Mouse (Mus musculus): ENCODE data around the gene E330021D16Rik.
A peak's percentile ranks its signal among the peaks of the same experiment; 100 is the strongest.

The E330021D16Rik gene

DNA sequence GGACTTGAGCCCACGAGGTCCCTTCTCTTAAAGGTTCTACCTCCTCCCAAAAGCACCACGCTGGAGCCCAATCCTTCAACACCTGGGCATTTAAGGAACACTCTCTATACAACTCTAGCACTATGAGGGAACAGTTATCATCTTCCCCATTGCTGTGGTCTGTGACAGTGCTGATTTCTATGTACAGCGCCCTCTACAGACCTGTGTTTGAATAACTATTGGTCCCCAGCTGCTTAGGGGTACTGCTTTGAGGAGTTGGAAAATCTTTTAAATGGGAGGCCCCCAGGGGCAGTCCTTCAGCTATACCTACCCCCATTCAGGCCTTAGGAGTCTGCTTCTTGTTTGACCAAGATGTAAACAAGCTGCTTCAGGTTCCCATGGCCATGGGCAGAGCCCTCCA lies 5.7 kb upstream of the E330021D16Rik start:
- DNase-seq (ENCODE audit: low spot score), result no peak

DNA sequence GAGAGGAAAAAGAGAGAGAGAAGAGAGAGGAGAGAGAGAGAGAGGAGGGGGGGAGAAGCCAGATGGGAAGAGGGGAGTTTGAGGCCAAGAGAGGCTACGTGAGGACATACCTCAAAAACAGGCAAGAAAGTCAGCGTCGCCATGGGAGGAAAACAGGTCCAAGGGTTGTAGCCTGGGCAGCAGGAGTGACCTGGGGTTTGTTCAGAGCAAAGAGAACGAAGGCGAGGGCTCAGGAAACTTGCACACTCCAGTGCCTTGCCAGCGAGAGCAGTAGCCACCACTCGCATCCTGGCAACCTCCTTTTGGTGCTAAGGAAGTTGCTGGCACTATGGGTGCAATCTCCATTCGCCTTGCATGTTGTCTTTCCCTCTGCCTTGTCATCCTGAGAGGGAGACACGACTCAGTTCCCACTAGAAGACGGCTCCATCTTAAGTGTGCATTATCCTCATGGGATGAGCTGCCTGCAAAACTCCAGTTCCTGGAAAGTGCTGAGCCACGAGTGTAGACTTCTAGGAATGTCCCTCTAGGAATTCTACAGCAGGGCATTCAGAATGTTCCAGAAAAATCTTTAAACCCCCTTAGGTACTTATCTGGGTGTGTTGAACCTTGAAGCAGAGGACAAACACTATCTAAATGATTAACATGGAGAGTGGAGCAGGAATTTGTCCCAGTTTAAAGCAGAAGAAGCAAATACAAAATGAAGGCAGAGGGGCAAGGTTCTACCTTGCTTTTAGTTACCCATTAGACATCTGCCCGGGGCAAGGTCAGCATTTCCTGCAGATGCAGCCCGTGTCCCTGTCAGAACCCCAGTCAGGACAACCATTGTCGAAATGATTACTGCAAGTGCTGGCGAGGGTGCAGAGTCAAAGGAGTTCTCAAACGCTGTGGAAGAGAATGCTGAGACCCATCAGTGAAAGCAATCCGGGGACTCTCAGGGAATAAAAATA lies 3.8 kb upstream of the E330021D16Rik start:
- DNase-seq (ENCODE audit: low spot score), result no peak

DNA sequence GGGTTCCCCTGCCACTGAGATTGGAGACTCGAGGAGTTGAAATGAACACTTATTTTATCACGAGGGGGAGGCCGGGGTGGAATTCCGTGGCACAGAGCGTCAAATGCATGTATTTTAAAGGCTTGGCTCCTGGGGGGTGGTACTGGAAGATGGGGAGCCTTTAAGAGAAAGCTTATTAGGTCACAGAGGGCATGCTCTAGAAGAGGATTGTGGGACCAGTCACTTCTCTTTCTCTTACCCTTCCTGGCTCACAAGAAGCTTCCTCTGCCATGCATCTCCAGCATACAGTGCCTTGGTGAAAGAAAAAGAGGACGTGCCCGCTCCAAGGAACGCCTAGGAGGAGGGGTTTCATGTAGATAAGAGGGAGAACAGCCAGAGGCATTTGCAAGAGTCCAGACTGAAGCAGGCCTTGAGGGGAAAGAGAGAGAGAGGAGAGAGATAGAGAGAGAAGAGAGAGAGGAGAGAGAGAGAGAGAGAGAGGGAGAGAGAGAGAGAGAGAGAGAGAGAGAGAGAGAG lies 3.0 kb upstream of the E330021D16Rik start:
- DNase-seq (ENCODE audit: low spot score), result no peak

DNA sequence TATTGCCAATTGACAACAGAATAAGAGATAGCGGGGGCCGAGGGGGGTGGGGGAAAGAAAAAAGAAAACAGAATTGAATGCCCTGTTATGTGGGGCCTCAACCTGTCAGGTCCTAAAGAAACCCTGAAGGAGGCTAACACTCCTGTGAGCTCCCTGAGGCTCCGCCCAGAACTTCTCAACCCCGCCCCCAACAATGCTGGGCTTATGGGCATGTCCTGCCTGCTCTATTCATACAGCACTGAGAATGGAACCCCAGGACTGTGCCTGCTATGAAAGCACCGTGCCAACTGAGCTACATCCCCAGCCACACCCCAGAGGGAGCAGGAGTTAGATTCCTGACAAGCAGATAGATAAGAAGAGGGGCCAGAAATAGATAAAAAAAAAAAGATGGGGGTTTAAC lies 2.5 kb upstream of the E330021D16Rik start:
- DNase-seq (ENCODE audit: low spot score), result no peak

DNA sequence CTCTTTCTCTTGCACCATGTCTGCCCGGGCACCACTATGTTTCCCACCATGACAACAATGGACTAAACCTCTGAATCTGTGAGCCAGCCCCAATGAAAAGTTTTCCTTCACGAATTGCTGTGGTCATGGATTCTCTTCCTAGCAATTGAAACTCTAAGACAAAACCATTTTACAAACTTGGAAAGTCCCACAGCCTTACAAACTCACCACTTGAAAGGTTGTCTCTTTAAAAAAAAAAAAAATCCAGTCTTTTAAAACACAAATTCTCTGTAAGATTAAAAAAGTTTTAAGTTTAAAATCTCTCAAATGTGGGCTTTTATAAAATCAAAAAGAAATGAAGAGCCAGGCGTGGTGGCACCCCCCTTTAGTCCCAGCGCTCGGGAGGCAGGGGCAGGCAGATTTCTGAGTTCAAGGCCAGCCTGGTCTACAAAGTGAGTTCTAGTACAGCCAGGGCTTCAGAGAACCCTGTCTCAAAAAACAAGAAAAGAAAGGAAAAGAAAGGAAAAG lies 1.5 kb downstream of the E330021D16Rik start:
- DNase-seq (ENCODE audit: low spot score), result no peak

DNA sequence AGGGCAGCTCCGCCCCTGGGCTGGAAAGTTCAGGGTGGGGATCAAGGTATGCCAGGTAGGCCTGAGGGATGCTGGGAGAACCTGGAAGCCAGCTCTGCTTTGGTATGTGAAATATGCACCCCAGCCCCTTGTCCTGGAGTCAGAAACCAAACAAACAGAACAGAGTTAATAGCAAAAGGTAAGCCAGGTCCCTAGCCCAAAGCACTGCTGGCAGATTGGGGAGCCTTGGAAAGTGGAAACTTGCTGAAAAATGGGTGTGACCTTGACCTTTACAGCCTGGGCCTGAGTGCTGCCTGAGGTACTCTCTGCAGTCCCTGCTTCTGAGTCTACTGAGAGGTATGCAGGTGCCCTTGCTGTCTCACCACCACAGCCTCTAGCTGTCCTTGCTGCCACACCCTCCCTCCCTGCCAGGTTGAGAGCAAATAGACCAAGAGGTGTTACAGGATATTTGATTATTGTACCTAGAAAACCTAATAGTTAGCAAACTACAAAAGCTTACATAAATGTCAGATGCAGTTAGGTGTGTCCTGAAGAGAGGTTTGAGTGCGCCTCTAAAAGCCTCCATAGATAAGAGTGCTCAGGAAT lies 7.7 kb downstream of the E330021D16Rik start:
- DNase-seq (ENCODE audit: low spot score), result no peak

DNA sequence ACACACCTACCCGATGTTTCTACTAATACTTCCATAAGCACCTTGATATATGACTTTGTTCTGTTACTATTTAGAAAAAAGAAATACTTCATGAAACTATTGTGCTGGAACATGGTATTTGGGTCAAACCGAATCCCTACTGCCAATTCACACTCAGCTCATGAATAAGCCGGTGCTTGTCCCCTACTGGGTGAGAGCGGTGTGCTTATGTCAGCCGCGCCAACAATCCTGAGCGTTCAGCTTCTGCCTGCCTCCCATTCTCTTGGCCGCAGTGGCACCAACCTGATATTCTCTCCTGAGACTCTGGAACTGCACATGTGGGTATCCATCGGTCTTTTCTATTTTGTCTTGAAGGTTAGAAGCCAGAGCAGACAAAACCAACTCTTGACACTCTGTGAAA lies 18.5 kb downstream of the E330021D16Rik start:
- no peak for DNase-seq (ENCODE audit: low spot score)

DNA sequence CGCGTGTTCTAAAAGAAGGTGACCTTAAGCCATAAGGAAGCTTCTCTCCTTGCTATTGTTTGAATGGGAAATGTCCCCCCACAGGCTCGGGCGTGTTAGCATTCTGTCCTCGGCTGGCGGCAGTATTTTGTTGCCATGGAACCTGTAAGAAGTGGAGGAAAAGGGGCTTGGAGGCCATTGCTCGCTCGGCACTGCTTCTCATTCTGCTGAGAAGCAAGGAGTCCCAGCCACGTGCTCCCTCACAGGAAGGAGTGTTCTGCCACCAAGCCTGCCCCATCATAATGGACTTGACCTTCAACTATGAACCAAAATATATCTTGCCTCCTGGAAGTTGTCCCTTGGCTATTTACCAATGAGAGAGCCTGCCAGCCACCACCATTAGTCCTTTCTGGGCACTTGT lies 25.1 kb downstream of the E330021D16Rik start:
- DNase-seq (ENCODE audit: low spot score), result no peak

DNA sequence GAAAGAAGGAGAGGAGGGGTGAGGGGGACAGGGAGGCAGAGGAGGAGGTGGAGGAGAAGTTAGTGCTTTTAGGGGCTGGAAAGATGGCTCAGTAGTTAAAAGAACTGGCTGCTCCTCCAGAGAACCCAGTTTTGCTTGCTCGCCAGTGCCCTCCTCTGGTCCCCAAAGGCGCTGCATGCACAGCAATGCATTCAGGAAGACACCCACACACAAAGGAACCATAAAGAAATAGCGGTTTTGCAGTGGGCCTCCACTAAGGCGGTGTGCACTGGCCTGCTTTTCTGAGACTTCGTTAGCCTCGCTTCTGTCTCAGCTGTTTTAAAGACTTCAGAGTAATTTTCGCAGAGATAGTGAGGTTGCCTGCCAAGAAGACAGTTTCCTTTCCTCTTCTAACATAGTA lies 30.1 kb downstream of the E330021D16Rik start:
- no peak for DNase-seq (ENCODE audit: low spot score)

DNA sequence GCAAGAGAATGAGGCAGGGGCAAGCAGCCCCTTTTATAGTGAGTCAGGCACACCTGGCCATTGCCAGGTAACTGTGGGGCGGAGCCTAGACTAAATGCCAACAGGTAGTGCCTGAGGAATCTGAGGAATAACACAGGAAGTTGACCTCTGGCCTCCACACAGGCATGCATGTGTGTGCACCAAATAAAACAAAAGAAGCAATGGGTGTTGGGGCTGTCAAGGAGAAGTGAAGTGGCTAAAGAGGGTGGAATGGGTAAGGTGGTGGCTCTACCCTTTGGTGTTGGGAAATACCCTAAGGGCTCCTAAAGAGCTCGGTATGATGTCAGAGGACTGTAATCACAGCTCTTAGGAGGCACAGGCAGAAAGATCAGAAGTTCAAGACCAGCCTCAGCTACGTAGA lies 32.2 kb downstream of the E330021D16Rik start:
- DNase-seq (ENCODE audit: low spot score), result no peak

DNA sequence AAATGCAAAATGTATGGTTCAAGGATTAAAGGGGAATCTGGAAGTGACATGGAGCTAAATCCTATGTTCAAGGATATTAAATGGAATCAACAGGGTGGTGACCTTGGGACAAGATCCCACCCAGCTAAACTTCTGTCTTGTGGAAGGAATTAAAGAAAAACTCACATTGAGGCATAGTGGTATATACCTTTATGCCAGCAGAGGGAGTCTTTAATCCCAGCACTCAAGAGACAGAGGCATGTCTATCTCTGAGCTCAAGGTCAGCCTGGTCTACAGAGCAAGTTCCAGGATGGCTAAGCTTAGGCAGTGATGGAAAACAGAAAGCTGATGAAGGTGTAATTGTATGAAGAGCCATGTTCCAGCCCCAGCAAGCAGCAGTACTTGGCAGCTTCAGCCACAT lies 39.3 kb downstream of the E330021D16Rik start:
- DNase-seq (ENCODE audit: low spot score), result no peak

DNA sequence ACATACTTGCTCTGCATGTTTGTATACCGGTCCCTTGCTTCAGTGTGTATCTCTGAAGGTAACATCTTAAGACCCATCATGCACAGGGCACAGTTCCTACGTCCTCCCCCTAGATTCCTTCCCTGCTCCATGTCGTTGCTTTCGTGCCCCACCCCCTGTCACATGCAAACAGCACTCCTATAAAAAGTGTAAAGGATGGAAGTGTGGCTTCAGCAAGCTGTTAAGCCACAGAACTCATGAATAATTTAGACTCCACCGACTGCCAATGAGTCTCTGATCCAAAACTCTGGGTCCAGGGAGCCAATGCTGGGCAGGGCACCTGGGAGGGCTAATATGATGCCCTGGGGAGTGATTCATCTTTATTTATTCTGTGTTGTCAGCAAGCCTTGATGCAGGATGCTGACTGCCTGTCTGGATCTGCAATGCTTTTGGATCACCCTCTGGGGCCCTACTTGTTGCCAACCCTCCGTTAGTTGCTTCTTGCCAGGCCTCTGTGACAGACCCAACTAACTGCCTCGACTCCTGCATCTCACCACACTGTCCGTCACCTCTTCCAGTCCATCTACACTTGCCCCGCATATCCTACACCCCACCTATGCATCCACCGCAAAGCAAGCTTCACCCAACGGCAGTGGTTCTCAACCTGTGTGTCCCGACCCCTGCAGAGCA lies 50.8 kb downstream of the E330021D16Rik start:
- DNase-seq (ENCODE audit: low spot score), result no peak

DNA sequence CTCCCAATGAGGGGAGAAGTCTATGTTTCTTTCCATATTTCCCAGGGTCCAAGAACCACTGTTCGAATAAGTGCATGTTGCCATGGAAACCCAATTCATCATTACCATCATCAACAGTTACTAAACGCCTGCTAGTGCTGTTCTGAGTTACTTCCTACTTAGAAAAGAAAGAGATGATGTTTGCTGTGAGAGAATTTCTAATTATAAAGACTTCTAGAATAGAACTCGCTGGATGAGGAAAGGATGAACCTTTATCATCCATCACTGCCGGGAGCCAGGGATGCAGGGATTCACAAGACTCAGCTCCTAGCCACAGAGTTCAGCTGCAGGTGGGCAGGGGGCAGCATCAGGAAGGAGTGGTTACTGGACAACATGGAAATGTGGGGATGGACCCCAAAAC lies 51.4 kb downstream of the E330021D16Rik start:
- no peak for DNase-seq (ENCODE audit: low spot score)

DNA sequence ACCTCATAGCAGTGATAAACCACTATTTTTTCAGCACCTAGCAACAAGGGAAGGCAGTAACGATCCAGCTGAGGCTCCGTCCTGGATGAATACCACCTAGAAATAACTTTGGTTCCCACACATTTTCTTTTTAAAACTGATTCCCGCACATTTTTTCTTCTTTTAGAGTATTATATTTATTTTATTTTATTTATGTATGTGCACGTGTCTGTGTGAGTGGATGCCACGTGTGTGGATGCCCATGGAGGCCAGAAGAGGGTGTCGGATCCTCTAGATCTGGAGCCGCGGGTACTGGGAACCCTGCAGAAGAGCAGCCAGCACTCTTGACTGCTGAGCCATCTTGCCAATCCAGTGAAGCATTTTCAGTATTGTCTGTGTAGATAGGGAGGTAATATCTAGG lies 52.1 kb downstream of the E330021D16Rik start:
- no peak for DNase-seq (ENCODE audit: low spot score)

DNA sequence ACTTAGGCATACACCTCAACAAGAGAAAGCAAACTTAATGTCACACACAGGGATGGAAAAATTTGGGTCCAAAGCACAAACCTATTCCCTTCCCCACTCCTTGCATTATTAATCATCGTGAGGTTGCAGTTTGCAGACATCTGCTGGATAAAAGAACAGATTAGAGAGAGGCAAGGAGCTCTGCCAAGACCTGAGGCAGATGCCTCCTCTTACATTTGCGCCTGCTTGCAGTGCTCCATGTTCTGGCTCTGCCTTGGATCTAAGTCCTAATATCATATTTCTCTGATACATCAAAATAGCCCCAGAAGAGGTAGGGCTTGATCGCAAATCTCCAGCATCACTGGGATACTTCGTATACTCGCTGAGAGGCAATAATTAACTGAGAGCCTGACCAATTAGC lies 56.9 kb downstream of the E330021D16Rik start:
- DNase-seq (ENCODE audit: low spot score), result no peak

DNA sequence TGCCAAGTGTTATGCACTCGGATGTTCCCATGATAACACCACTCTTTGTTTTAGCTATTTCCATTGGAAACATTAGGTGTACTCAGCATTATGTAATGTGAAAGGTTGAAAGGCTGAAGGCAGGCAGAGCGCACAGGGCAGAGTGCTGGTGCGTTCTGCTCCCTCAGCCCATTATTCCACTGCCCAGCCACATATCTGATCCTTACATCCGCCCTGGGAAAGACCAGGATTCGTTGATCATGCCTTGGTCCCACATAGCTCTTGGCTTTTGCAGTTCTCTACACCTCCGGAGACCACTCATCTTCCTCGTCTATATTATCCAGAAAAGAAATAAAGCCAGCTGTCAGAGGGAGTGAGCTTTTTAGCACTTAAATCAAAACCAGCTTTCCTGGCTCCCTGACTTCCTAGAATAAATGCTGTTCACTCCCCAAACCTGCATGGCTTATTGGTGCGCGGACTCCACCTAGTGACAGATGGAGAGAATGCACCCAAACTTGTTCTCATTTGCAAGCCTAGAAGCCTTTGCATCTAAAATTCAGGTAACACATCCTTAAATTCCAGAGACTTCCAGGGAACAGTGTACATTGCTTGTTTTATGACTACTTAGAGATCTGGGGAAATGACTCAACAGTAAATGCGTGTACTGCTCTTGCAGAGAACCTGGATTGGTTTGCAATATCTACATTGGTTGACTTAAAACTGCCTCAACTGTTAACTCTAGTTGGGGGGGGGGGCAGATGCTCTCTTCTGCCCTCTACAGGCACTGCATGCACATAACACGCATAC lies 61.8 kb downstream of the E330021D16Rik start:
- peak; percentile 33 for DNase-seq (ENCODE audit: low spot score)
